Mouse (Mus musculus): ENCODE data around the gene Tuba1b. TPM values are rescaled to one million over a fixed set of nuclear protein-coding genes. Genes with fewer than 3 reads are reported as not detected.
"Not testable (repeated sequence)": the region's sequence is repeated elsewhere in the genome, so short reads cannot be mapped to it uniquely, and the experiment has no call there.

The Tuba1b gene
- polyA plus RNA-seq, 1 experiment = 3,464 TPM

DNA sequence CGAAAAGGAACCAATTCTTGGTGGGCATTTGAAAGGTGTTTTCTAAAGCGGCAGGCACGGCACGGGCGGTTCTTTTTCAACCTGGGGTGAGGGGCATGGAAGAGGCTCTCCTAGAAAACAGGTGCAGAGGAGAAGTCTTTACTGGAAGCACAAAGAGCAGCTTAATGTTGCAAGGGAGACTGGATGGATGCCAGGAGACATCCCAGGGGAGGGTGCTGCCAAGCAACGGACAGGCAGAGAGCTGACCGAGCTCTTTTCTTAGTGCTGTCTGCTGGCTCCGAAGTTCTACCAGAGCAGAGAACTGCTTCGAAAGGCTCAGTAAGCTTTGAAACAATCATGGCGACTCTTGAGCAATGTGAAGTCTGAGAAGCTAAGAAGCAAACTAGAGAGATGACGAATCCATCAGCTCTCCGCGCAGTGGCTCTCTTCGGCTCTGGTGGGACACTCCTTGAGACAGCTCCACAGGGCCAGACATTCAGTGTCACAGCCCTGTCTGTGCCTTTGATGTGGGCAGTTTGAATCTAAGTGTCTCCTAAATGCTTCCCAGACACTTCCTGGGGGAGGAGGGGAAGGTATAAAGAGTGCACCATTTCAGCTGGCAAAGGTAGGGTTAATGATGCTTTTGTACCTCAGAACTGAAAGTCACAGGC is 43.5 kb upstream of the Tuba1b start:
- Histone ChIP-seq H3K4me3 (ENCODE audit: low read depth, low read length) (peak overlapping the region; percentile 2; the same call in 1 of the 2 replicates), H3K9ac (ENCODE audit: low read depth, poor library complexity, severe bottlenecking) (0 out of 2 replicates have a peak overlapping the region, but pooled peaks have one; percentile 9), H3K4me1 (ENCODE audit: control insufficient read depth, insufficient read depth, low read length) (peaks cover 11% of the 10 kb centered on the region), H3K36me3 (ENCODE audit: control insufficient read depth, insufficient read depth, low read length, poor library complexity, severe bottlenecking) (no peaks in the 10 kb centered on the region), H3K27me3 (ENCODE audit: control insufficient read depth, insufficient read depth, low read length, poor library complexity, severe bottlenecking) (no peaks in the 10 kb centered on the region), H3K27ac (ENCODE audit: insufficient read depth, low read length) (0 out of 2 replicates have a peak overlapping the region, but pooled peaks have one; percentile 2), H3K9me3 (replicated peaks; ENCODE audit: control insufficient read depth, insufficient read depth, low read length, poor library complexity, severe bottlenecking) (no peaks in the 10 kb centered on the region)
- TF ChIP-seq CTCF (IDR thresholded peaks at IDR 0.05; ENCODE audit: low read depth, low read length) (no peak), EP300 (IDR thresholded peaks at IDR 0.05; ENCODE audit: insufficient read depth, low read depth, low read length) (no peak), POLR2A (IDR thresholded peaks at IDR 0.05; ENCODE audit: insufficient read depth, low read length) (no peak)

DNA sequence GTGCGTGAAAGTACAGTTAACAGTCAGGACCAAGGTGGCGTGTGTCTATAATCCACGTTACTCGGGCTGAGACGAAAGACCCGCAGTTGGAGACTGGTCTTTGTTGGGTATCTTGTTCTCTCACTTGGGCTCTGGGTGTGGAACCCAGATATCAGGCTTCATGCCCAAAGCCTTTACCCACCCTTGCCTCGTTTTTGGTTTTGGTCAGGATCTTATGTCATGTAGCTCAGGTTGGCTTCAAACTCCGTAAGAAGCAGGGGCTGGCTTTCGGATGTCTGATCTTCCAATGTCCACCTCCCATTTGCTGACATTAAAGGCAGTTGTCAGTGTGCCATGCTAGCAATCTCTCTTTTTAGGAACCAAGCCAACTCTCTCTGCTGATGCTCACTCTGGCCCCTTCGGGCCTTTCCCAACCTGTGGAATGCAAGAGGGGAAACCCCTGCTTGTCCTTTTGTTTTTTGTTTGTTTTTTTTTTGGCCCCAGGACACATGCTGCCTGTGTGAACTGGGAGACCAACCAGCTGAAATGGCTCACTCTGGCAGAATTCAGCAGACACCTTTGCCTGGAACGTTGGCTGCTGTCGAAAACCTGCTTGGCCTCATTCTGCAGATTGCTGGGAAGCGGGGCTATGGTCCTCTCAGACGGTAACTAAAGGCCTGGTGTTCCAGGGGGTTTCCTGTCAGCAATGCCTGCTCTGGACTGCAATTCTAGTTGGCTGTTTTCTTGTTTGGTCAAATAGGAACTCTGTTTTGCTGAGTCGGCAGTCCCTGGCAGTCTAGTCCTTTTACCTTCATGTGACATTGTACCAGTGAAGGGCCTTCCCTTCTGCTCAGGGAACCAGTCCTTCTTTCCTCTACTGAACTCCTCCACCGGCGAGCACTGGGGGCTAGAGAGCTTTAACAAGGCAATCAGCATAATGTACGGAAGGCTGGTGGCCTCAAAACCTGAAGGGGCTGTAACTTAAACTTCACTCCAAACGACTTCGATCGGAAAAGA is 42.7 kb upstream of the Tuba1b start:
- Histone ChIP-seq H3K4me3 (ENCODE audit: low read depth, low read length) (no peak overlapping the region), H3K36me3 (ENCODE audit: control insufficient read depth, insufficient read depth, low read length, poor library complexity, severe bottlenecking) (no peaks in the 10 kb centered on the region), H3K9me3 (replicated peaks; ENCODE audit: control insufficient read depth, insufficient read depth, low read length, poor library complexity, severe bottlenecking) (no peaks in the 10 kb centered on the region), H3K27me3 (ENCODE audit: control insufficient read depth, insufficient read depth, low read length, poor library complexity, severe bottlenecking) (no peaks in the 10 kb centered on the region), H3K27ac (ENCODE audit: insufficient read depth, low read length) (no peak overlapping the region), H3K4me1 (ENCODE audit: control insufficient read depth, insufficient read depth, low read length) (peaks cover 9% of the 10 kb centered on the region), H3K9ac (ENCODE audit: low read depth, poor library complexity, severe bottlenecking) (0 out of 2 replicates have a peak overlapping the region, but pooled peaks have one; percentile 9)
- TF ChIP-seq POLR2A (IDR thresholded peaks at IDR 0.05; ENCODE audit: insufficient read depth, low read length) (no peak), EP300 (IDR thresholded peaks at IDR 0.05; ENCODE audit: insufficient read depth, low read depth, low read length) (peak; percentile 71), CTCF (IDR thresholded peaks at IDR 0.05; ENCODE audit: low read depth, low read length) (no peak)

GRCm38 (mm10) chr15:98973015-98973614 is 38.8 kb upstream of the Tuba1b start:
- peaks cover 2% of the 10 kb centered on the region for H3K4me1 ChIP-seq (ENCODE audit: control insufficient read depth, insufficient read depth, low read length)
- no peak overlapping the region for H3K27ac ChIP-seq (ENCODE audit: insufficient read depth, low read length)
- TF ChIP-seq POLR2A (IDR thresholded peaks at IDR 0.05; ENCODE audit: insufficient read depth, low read length) (no peak), CTCF (IDR thresholded peaks at IDR 0.05; ENCODE audit: low read depth, low read length) (no peak), EP300 (IDR thresholded peaks at IDR 0.05; ENCODE audit: insufficient read depth, low read depth, low read length) (no peak)

DNA sequence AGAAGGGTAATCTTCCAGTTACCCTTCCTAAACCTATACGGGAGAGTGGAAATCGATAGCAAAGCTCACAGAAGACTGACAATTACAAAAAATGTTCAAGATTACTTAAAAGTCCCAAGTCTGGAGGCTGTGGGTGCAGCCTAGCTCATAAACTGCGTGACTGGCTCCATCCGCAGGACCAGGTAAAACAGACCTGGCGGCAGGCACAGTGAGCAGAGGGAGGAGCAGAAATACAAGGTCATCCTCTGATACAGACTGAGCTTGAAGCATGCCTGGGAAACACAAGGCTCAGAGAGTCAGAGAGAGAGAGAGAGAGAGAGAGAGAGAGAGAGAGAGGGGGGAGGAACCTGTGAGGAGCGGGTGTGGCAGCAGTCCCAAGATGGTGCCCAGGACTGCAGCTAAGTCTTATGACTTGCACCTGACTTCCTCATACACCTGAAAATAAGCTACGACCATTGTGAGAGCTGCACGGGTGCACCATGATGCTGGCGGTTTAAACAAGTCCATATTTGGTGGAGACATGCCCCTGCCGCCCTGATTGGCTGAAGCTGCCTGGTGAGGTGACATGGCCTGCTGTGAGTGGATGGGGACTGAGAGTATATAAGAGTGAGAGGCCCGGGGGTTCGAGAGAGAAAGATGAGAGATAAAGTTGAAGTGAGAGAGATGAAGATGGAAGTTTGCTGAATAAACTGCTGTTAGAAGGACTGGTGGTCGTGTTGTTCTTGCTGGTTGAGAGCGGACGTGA is 37.4 kb upstream of the Tuba1b start:
- H3K4me1 ChIP-seq (ENCODE audit: control insufficient read depth, insufficient read depth, low read length); H3K36me3 ChIP-seq (ENCODE audit: control insufficient read depth, insufficient read depth, low read length, poor library complexity, severe bottlenecking); H3K9me3 ChIP-seq (replicated peaks; ENCODE audit: control insufficient read depth, insufficient read depth, low read length, poor library complexity, severe bottlenecking); H3K27me3 ChIP-seq (ENCODE audit: control insufficient read depth, insufficient read depth, low read length, poor library complexity, severe bottlenecking): not testable (repeated sequence)
- Histone ChIP-seq H3K9ac (ENCODE audit: low read depth, poor library complexity, severe bottlenecking) (0 out of 2 replicates have a peak overlapping the region, but pooled peaks have one; percentile 4), H3K4me3 (ENCODE audit: low read depth, low read length) (peak overlapping the region; percentile 4; the same call in 1 of the 2 replicates), H3K27ac (ENCODE audit: insufficient read depth, low read length) (peak overlapping the region; percentile 28)
- TF ChIP-seq EP300 (IDR thresholded peaks at IDR 0.05; ENCODE audit: insufficient read depth, low read depth, low read length) (peak; percentile 32; the same call in 1 of the 2 replicates), POLR2A (IDR thresholded peaks at IDR 0.05; ENCODE audit: insufficient read depth, low read length) (peak; percentile 55)

More at GRCm38 (mm10) chr15:98973015-98973614, 38.8 kb upstream of the Tuba1b start:
- H3K36me3 ChIP-seq (ENCODE audit: control insufficient read depth, insufficient read depth, low read length, poor library complexity, severe bottlenecking) = no peaks in the 10 kb centered on the region
- H3K9me3 ChIP-seq (replicated peaks; ENCODE audit: control insufficient read depth, insufficient read depth, low read length, poor library complexity, severe bottlenecking) = no peaks in the 10 kb centered on the region
- H3K4me3 ChIP-seq (ENCODE audit: low read depth, low read length) = no peak overlapping the region
- H3K9ac ChIP-seq (ENCODE audit: low read depth, poor library complexity, severe bottlenecking) = no peak overlapping the region
- no peaks in the 10 kb centered on the region for H3K27me3 ChIP-seq (ENCODE audit: control insufficient read depth, insufficient read depth, low read length, poor library complexity, severe bottlenecking)

- H3K36me3 ChIP-seq (ENCODE audit: control insufficient read depth, insufficient read depth, low read length, poor library complexity, severe bottlenecking) = no peaks in the 10 kb centered on the region
- H3K27ac ChIP-seq (ENCODE audit: insufficient read depth, low read length) = peak overlapping the region; percentile 28
- no peaks in the 10 kb centered on the region for H3K9me3 ChIP-seq (replicated peaks; ENCODE audit: control insufficient read depth, insufficient read depth, low read length, poor library complexity, severe bottlenecking)
- H3K9ac ChIP-seq (ENCODE audit: low read depth, poor library complexity, severe bottlenecking) = 0 out of 2 replicates have a peak overlapping the region, but pooled peaks have one; percentile 4
- TF ChIP-seq CTCF (IDR thresholded peaks at IDR 0.05; ENCODE audit: low read depth, low read length) (no peak), POLR2A (IDR thresholded peaks at IDR 0.05; ENCODE audit: insufficient read depth, low read length) (no peak), EP300 (IDR thresholded peaks at IDR 0.05; ENCODE audit: insufficient read depth, low read depth, low read length) (no peak)
- no peaks in the 10 kb centered on the region for H3K4me1 ChIP-seq (ENCODE audit: control insufficient read depth, insufficient read depth, low read length)
- H3K4me3 ChIP-seq (ENCODE audit: low read depth, low read length) = no peak overlapping the region
- no peaks in the 10 kb centered on the region for H3K27me3 ChIP-seq (ENCODE audit: control insufficient read depth, insufficient read depth, low read length, poor library complexity, severe bottlenecking)
Observed at GRCm38 (mm10) chr15:98971111-98971510, 36.7 kb upstream of the Tuba1b start.
